Mouse (Mus musculus) layer of hippocampus, adult 2 months (tissue): ENCODE measurements around the gene Mecom. TPM values are rescaled to one million over a fixed set of nuclear protein-coding genes. Genes with fewer than 3 reads are reported as not detected.

Experiments
- DNase-seq, 2 experiments: peaks; one replicate each; pipeline ENCODE4 v3.0.0; 2022; ENCODE audit warnings: low spot score in 2 of 2
- H3K27ac ChIP-seq: fragments of 200-600 bp; 2 replicates; pipeline ENCODE4 v1.8.1; 2022
- H3K4me3 ChIP-seq: fragments of 200-600 bp; 2 replicates; pipeline ENCODE4 v1.8.1; 2022; ENCODE audit warnings: mild to moderate bottlenecking
- CTCF ChIP-seq: fragments of 200-600 bp; conservative IDR thresholded peaks from 2 replicates; pipeline ENCODE4 v1.8.1; 2022; ENCODE audit warnings: antibody characterized with exemption, mild to moderate bottlenecking, moderate library complexity
- total RNA-seq, 2 experiments: library from RNA; stranded (reverse); gene quantifications; 2 replicates each; pipeline ENCODE4 v1.2.3; 2021

The Mecom gene
- total RNA-seq, 2 experiments from 2014 or later, result 3.3 to 3.5 TPM

- DNase-seq, result no peak
- no peak overlapping the region for H3K4me3 ChIP-seq
- TF ChIP-seq CTCF, result no peak
- no peak overlapping the region for H3K27ac ChIP-seq
These were observed 390.6 kb downstream of the Mecom start for GRCm38 (mm10) chr3:30157128-30157670.

DNA sequence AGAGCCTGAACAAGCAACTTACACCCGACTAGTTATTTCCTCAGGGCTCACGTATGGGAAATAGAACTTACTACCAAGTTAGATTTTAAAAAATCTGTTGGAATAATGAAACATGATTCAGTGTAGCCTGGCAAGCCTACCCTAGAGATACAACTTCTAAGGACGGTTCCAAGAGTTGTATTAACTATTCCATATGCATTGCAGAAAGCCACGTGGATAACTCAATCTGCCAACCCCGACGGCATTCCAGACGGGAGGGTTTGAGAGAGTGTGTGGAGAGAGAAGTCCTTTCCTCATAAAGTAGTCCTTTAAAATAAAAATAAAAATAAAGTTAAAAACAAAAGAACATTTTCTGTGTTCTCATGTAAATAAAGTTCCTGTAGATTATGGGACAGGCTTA is 393.4 kb downstream of the Mecom start:
- H3K27ac ChIP-seq, result no peak overlapping the region
- no peak for TF ChIP-seq CTCF
- no peak for DNase-seq
- H3K4me3 ChIP-seq, result no peak overlapping the region

DNA sequence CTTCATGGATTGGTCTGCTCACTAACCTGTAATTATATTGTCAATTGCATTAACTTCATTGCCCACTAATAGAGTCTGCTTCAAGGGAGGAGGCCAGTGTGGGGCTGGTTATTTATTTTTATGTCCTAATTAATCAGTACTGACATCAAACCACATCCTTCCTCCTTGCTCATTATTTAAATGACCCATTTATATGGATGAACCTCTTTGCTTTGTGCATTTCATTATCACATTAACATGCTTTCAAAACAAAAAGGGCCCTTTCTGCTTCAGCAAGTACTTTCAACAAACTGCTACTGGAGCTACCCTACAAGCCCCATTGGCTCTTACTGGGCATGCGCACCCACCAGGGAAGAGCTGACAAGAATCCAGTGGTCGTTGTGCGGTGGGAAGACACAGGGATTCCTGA is 393.9 kb downstream of the Mecom start:
- DNase-seq, result no peak
- H3K27ac ChIP-seq, result no peak overlapping the region
- TF ChIP-seq CTCF, result no peak
- H3K4me3 ChIP-seq, result no peak overlapping the region

- no peak for TF ChIP-seq CTCF
These were observed 397.7 kb downstream of the Mecom start for GRCm38 (mm10) chr3:30150071-30150470.

DNA sequence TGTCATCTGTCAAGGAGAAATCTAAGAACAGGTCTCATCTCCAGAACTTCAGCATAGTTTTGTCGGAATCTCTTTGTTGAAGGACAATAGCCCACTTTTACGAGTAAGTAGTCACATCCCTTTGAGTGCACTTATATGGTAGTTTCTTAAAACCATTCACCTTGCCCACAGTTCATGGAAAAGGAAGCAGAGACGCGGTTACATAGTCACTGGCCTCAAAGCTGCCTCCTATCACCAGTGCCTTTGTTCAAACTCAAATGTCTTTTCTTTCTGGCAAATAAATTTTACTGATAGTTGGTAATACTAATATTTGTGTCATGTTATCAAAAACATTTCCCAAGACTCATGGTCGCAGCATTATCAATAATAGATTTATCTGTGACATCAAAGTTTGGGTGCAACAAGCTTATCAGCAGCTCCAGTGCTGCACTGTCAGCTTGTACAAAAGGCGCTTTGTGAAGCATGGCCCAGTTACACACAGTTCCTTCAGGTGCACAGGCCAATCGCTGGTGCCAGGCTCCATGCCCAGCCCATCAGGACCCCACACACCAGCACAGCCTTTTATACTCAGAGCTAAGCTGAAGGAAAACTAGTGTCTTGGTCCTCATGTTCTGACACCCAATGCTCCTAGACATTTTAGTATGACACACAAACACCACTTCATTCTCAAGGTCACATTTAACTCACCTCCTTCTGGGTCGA is 399.3 kb downstream of the Mecom start:
- no peak overlapping the region for H3K27ac ChIP-seq
- H3K4me3 ChIP-seq, result no peak overlapping the region
- DNase-seq, result no peak
- no peak for TF ChIP-seq CTCF

More at GRCm38 (mm10) chr3:30150071-30150470, 397.7 kb downstream of the Mecom start:
- Histone ChIP-seq H3K4me3 (no peak overlapping the region), H3K27ac (no peak overlapping the region)
- DNase-seq, result no peak

- Histone ChIP-seq H3K4me3 (no peak overlapping the region), H3K27ac (no peak overlapping the region)
- no peak for TF ChIP-seq CTCF
- DNase-seq, result no peak
These were observed 402.8 kb downstream of the Mecom start for GRCm38 (mm10) chr3:30145051-30145450.

GRCm38 (mm10) chr3:30143961-30144411 is 403.8 kb downstream of the Mecom start:
- TF ChIP-seq CTCF, result no peak
- DNase-seq, result no peak
- H3K27ac ChIP-seq, result no peak overlapping the region
- H3K4me3 ChIP-seq, result no peak overlapping the region

DNA sequence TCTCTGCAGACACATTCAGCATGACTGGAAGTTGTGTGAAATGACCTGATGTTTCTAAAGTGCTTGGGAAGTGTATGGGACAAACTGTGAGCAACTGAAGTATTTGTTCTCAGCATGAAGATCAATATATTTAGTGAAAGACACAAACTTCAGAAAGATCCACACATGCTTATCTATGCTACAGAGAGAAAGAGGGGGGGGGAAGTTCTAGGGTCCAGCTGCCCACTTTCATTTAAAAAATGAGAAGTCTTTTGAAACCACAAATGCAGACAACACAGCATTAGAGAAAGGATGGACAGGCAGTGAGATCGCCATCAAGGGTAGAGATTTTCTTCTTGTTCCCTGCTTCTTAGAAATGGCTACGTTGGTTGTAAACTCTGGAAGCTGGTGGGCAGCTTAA is 404.4 kb downstream of the Mecom start:
- Histone ChIP-seq H3K27ac (no peak overlapping the region), H3K4me3 (no peak overlapping the region)
- TF ChIP-seq CTCF, result no peak
- no peak for DNase-seq

DNA sequence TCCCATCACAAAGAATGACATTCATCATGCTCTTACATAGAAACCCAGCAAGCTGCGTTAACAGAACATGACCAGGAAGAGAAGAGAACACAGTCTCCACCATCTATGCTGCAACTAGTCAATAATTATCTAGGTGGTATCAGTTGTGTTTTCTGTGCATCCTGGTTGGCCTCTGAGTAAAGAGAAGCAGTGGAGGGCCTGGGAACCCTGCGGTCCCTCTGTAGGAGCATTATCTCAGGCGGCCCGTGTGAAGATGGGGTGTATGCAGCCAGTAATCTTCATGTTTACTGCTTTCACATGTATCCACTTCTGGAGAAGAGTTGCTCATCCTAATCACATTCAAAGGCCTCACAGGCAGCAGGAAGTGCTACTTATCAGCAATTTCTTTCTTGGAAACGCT is 407.5 kb downstream of the Mecom start:
- no peak for DNase-seq
- Histone ChIP-seq H3K4me3 (no peak overlapping the region), H3K27ac (no peak overlapping the region)
- TF ChIP-seq CTCF, result no peak

DNA sequence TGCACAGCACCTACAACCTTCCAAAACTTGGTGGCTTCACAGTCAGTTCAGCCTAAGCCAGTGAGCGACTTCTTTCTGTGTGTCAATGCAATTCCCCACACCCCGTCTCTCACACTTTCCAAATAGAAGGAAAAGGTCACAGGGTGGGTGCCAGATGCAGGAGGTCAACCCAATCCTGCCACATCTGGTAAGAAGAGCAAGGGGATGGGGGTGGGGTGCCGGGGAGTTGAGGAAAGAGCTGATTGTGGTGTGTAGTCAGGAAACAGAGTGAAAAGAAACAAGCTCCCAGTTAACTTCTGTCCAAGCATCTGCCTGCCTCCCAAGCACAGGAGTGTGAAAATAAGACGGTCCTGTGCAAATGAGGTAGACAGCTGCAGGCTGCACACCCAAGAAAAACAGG is 408.1 kb downstream of the Mecom start:
- DNase-seq, result no peak
- TF ChIP-seq CTCF, result no peak
- Histone ChIP-seq H3K27ac (no peak overlapping the region), H3K4me3 (no peak overlapping the region)

GRCm38 (mm10) chr3:30138588-30138987 is 409.2 kb downstream of the Mecom start:
- H3K4me3 ChIP-seq, result no peak overlapping the region
- DNase-seq, result no peak
- TF ChIP-seq CTCF, result no peak
- no peak overlapping the region for H3K27ac ChIP-seq

DNA sequence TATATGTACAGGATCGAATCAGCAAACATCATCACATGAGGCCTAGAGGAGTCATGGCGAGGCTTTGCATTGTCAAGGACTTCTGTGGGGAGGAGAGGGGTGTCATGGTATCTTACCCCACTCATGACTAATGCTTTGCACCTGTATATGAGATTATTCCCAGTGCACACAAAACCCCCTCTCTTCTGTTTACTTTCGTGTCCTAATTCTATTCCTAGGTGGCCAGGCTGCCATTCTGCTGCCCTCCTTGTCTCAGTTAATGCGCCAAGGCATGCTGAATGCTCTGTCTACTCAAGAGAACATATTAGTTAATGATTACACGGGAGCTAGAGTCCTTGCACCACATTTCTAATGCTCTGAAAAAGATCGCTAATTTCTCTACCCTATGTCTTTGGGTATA is 412.0 kb downstream of the Mecom start:
- no peak for TF ChIP-seq CTCF
- Histone ChIP-seq H3K4me3 (no peak overlapping the region), H3K27ac (no peak overlapping the region)
- no peak for DNase-seq

DNA sequence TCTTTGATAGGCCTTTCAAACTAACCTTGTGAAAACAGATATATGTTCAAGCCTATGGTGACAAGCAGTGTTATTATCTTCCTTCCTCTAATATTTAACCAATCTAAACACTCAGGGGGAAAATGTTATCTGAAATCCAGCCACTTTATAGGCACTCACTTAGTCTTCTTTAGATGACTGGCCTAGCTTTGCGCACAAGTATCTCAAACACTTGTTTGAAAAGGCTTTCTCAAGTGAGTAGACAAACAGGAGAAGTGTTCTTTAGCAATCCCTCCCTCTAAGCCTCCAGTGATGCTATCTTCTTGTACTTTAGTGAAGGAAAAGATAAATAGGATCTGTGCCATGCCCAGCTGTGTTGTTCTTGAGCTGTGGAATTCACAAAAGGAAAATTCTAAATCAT is 412.7 kb downstream of the Mecom start:
- Histone ChIP-seq H3K27ac (no peak overlapping the region), H3K4me3 (no peak overlapping the region)
- DNase-seq, result no peak
- no peak for TF ChIP-seq CTCF

GRCm38 (mm10) chr3:30132981-30133380 is 414.8 kb downstream of the Mecom start:
- no peak for TF ChIP-seq CTCF
- Histone ChIP-seq H3K4me3 (no peak overlapping the region), H3K27ac (no peak overlapping the region)
- DNase-seq, result no peak
